Mouse (Mus musculus) spleen, adult 2 months (tissue): ENCODE measurements around the gene Lime1. TPM values are rescaled to one million over a fixed set of nuclear protein-coding genes. Genes with fewer than 3 reads are reported as not detected.
A peak's percentile ranks its signal among the peaks of the same experiment; 100 is the strongest.

ENCODE experiments used
- DNase-seq, 2 experiments: peaks; one replicate each; pipeline versions ENCODE4 v3.0.0 to v3.0.0-alpha.2; 2012 to 2021; ENCODE audit warnings: low spot score in 2 of 2, low read depth in 1 of 2
- H3K27ac ChIP-seq: fragments of 200-500 bp; 2 replicates; pipeline ENCODE4 v1.5.1; 2012; ENCODE audit warnings: low read length, inconsistent platforms; ENCODE audit not compliant: insufficient read depth
- H3K27me3 ChIP-seq: fragments of 200-500 bp; 2 replicates; pipeline ENCODE4 v1.6.1; 2012; ENCODE audit warnings: mild to moderate bottlenecking, moderate library complexity, low read length, inconsistent platforms; ENCODE audit not compliant: control insufficient read depth, insufficient read depth
- H3K36me3 ChIP-seq: fragments of 200-500 bp; 2 replicates; pipeline ENCODE4 v1.6.1; 2012; ENCODE audit warnings: mild to moderate bottlenecking, low read length, inconsistent platforms; ENCODE audit not compliant: control insufficient read depth, insufficient read depth
- H3K4me1 ChIP-seq: fragments of 200-500 bp; 2 replicates; pipeline ENCODE4 v1.6.1; 2011; ENCODE audit warnings: inconsistent platforms; ENCODE audit not compliant: control insufficient read depth, insufficient read depth, insufficient read length
- H3K4me3 ChIP-seq: fragments of 200-500 bp; 2 replicates; pipeline ENCODE4 v1.5.1; 2011; ENCODE audit warnings: mild to moderate bottlenecking, inconsistent platforms; ENCODE audit not compliant: insufficient read depth, insufficient read length; ENCODE audit errors: extremely low read depth
- CTCF ChIP-seq: fragments of 200-500 bp; IDR thresholded peaks from 2 replicates; pipeline ENCODE4 v1.5.1; 2011; ENCODE audit warnings: mild to moderate bottlenecking, inconsistent platforms; ENCODE audit not compliant: insufficient read depth, insufficient read length, insufficient replicate concordance; ENCODE audit errors: extremely low read depth
- POLR2A ChIP-seq: fragments of 200-500 bp; IDR thresholded peaks from 2 replicates; pipeline ENCODE4 v1.6.1; 2011; ENCODE audit warnings: low read depth, low read length, inconsistent platforms
- WGBS: fragments of 180-500 bp; shearing (Covaris S2); methylation state at CpG from one replicate; pipeline ENCODE4 v1.1.7; 2018; 5-methylcytosine and 5-hydroxymethylcytosine counted together
- polyA plus RNA-seq: library from polyadenylated mRNA; depleted of rRNA; stranded (reverse); fragments of >200 nt; gene quantifications from 2 replicates; pipeline ENCODE4 v1.2.3, GENCODE M21; 2012

The Lime1 gene
- polyA plus RNA-seq, 1 experiment = 146 TPM

DNA sequence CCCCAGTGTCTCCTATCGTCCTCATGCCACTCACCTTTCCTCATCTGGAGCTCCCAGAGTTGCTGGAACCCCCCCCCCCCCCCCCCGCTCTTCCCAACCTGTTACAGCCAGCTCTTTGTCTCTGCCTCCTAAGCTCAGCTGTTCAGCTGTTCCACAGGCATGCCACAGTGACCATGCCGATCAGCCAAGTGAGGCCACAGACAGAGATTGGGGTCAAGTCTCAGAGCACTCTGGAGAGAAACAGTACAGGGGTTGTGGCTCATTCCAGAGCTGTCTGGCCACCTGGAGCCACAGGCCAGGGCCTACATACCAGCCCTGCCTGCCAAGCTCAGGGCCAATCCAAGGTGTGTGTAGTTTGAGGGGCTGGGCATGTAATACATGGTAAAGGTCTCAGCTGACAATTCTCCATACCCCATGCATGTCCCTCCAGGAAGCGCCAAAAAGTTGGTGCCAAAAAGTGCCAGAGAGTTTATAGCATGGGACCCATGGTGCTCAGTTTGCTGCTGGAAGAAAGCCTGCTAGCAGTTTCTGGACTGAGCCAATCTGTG, 6.9 kb downstream of the Lime1 start:
- H3K27ac ChIP-seq = no peak overlapping the region
- no peak for DNase-seq
- H3K4me1 ChIP-seq = no peaks in the 10 kb centered on the region; the same call in 1 of the 2 replicates
- H3K27me3 ChIP-seq = no peaks in the 10 kb centered on the region
- TF ChIP-seq POLR2A (no peak), CTCF (no peak)
- 80% methylated on average over 4 of the region's 4 CpGs for WGBS
- no peak overlapping the region for H3K4me3 ChIP-seq
- H3K36me3 ChIP-seq = peaks cover 24% of the 10 kb centered on the region

DNA sequence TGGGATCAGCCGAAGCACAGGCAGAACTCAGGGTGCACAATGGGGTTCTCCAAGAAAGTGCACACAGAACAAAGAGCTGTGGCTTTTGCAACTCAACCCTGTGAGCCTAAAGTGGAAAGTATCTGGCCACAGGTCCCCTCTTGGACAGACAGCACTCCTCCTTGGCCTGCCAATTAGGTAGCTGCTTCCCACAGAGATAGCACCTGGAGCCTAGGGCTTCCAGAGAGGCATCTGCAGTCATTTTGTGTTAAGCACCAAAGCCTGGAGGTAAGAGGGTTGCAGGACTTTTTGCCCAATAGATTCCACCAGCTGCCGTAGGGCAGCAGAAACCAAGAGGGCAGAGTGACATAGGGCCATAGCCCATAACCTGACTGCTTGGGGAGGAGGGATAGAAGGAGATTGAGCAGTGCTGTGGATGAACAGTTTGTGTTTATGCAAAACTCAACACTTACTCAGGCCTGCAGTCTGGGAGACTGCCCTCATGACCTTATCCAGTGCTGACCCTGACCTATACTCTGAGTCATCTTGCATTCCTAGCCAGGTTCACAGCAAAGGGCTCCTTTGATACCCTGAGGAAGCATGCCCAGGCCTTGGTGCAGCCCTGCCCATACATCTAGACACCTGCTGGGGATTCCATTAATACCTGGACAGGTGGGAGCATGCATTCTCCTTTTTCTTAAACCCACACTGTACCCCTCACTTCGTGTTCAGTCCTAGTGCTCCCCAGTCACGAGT, 10.4 kb downstream of the Lime1 start:
- H3K4me1 ChIP-seq = no peaks in the 10 kb centered on the region
- H3K27me3 ChIP-seq = no peaks in the 10 kb centered on the region
- DNase-seq = no peak
- peaks cover 5% of the 10 kb centered on the region; the same call in 1 of the 2 replicates for H3K36me3 ChIP-seq
- TF ChIP-seq POLR2A (no peak), CTCF (no peak)
- no peak overlapping the region for H3K27ac ChIP-seq
- WGBS = 83% methylated on average over 4 of the region's 4 CpGs
- no peak overlapping the region for H3K4me3 ChIP-seq

DNA sequence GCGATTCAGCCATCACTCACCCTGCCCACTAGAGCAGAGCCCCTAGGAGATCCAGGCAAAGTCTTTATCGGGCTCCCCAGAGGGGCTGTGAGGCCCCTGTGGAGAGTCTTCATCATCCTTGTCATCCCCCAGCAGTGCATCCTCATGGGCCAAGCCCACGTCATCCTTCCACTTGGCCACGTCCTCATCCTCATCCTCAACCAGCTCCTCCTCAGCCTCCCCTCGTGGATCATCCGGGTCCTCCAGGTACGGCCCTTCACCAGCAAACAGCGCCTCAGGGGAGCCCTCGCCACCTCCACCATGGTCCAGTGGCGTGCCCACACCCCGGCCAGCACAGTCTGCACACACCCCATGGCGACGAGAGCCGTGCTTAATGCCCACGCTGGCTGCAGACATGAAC, 11.1 kb downstream of the Lime1 start:
- WGBS = 93% methylated on average over 15 of the region's 15 CpGs
- TF ChIP-seq CTCF (no peak), POLR2A (no peak)
- DNase-seq = no peak

DNA sequence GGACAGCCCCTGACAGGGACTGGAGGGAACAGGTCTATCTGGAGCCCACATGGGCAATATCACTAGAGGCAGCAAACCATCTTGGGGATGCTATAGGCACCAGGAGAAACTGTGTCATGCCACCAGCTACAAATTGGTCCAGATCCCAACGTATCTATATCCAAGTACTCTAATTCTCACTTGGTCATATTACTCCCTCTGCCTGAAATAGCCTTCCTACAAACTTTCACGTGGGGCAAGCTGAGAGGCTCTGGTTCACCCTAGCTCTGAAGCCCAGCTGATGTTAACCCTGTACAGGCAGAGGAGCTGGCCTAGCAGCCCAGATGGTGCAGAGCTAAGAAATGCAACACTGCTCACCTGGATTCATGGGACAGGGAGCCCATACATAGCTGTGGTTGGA, 11.7 kb downstream of the Lime1 start:
- no peaks in the 10 kb centered on the region for H3K36me3 ChIP-seq
- no peak for DNase-seq
- H3K27ac ChIP-seq = no peak overlapping the region
- TF ChIP-seq POLR2A (no peak), CTCF (no peak)
- 79% methylated on average over 2 of the region's 2 CpGs for WGBS
- H3K4me3 ChIP-seq = no peak overlapping the region
- H3K4me1 ChIP-seq = no peaks in the 10 kb centered on the region
- H3K27me3 ChIP-seq = no peaks in the 10 kb centered on the region

More for the DNA sequence above, 11.1 kb downstream of the Lime1 start:
- Histone ChIP-seq H3K4me3 (no peak overlapping the region), H3K27ac (no peak overlapping the region), H3K4me1 (no peaks in the 10 kb centered on the region), H3K36me3 (peaks cover 3% of the 10 kb centered on the region; the same call in 1 of the 2 replicates), H3K27me3 (no peaks in the 10 kb centered on the region)

DNA sequence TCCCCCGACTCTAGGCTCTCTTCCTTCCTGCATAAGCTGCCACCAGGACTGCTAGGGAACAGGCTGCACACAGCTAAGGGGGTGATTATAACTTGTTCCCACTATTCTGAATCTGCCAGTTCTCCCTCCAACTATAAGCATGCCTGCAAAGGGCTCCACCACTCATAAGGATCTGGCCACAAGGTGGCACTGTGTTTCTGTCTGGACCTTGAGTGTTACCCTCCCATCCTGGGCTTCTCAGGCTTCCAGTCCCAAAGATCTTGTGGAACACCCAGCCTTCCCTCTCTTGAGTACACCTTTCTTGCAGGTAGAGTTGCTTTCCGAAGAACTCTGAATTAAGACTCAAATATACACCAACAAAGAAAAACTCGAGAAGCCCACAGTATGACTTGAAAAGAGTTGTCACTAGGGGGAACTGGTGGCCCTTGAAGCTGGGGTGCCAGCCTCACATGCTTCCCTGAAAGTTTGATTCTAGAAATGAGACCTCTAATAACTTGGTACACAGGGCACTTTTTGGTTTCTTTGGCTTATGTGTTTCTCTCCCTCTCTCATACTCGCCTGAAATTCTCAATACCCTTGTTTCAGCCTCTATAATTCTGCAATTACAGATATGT, 12.8 kb downstream of the Lime1 start:
- DNase-seq = peak; percentile 61 to 81
- WGBS = 30% methylated on average over 4 of the region's 4 CpGs

DNA sequence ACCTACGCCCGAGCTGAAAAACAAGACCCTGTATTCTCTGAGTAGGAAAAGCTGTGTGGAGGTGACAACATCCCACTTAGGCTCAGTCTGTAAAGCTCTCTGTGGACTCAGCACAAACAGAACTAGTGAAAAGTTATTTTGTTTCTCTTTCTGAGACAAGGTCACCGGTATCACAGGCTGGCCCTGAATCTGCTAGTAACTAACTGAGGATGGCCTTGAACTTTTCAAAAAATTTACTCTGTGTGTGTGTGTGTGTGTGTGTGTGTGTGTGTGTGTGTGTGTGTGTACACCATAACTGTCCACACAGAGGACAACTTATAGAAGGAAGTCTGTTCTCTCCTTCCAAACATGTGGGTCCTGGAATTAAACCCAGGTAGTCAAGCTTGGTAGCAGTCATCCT, 14.2 kb downstream of the Lime1 start:
- Histone ChIP-seq H3K27me3 (no peaks in the 10 kb centered on the region), H3K36me3 (no peaks in the 10 kb centered on the region), H3K4me1 (no peaks in the 10 kb centered on the region), H3K4me3 (no peak overlapping the region), H3K27ac (no peak overlapping the region)
- 93% methylated on average over 3 of the region's 3 CpGs for WGBS
- no peak for DNase-seq
- TF ChIP-seq POLR2A = no peak
- TF ChIP-seq CTCF = no peak

More for the DNA sequence above, 12.8 kb downstream of the Lime1 start:
- Histone ChIP-seq H3K27me3 (no peaks in the 10 kb centered on the region), H3K4me1 (no peaks in the 10 kb centered on the region), H3K4me3 (no peak overlapping the region), H3K36me3 (no peaks in the 10 kb centered on the region), H3K27ac (no peak overlapping the region)
- TF ChIP-seq CTCF (peak; percentile 73; the same call in 1 of the 2 replicates), POLR2A (no peak)
